Mouse (Mus musculus) bone marrow, adult 2 months (tissue): ENCODE measurements at regions not wholly inside any gene's neighbourhood (a gene's known extent, or its start where the extent isn't known, plus 50 kb on each side); places are given as distances from the start of the nearest gene placed in this dataset.

ENCODE experiments used
- CTCF ChIP-seq: fragments of 200-500 bp; IDR thresholded peaks from 2 replicates; pipeline ENCODE4 v1.5.1; 2011; ENCODE audit warnings: low read length, control low read depth; ENCODE audit not compliant: control insufficient read depth, insufficient read depth
- POLR2A ChIP-seq: fragments of 200-500 bp; IDR thresholded peaks from 2 replicates; pipeline ENCODE4 v1.6.1; 2011; ENCODE audit warnings: low read depth, mild to moderate bottlenecking, control low read depth, low read length, borderline replicate concordance; ENCODE audit not compliant: control insufficient read depth

DNA sequence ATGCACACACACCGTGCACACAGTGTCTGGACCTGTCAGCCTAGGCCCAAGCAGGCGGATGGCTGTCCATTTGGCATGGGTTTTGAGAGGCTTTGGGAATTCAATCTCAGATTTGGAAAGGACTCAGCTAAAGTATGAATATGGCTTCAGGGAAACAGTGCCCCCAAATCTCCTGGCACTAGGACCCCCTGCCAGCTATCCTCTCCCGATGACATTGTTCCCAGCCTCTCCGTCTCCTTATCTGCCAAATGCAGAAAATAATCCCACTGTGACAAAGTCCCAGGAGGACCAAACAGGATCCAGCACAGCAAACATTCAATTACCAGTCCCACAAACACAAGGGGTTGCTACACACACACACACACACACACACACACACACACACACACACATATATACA, 141.9 kb upstream of the Tle3 start:
- TF ChIP-seq CTCF (no peak), POLR2A (no peak)
